Mouse (Mus musculus): ENCODE measurements around the gene Slc16a8. TPM values are rescaled to one million over a fixed set of nuclear protein-coding genes. Genes with fewer than 3 reads are reported as not detected.

Gene Slc16a8
- polyA plus RNA-seq (2015; fragmentation: Nextera tagmentation; extraction: Ambion mirVana) = 0.63 and 1.1 TPM in 2 replicates

DNA sequence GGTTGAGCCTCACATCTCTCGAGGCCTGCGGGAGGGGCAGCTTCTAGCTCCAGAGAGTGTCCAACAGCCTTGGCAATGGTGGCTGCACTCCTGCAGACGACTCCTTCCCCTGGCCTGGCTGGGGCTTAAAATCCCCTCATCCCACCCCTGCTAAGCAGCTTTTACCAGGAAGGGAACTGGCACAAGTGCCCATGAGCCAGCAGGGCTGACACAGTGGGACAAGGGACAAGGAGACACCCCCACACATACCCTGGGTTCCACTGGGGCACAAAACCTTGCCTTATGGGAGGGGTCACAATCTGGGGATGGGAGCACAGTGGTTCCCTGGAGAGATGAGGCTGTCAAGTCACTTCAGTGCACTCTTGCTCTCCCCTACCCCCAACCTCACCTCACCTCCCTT, at the start of gene Slc16a8:
Gene Slc16a8 (minus strand): TSS at position 101 of the 400 bp plus-strand sequence.

DNA sequence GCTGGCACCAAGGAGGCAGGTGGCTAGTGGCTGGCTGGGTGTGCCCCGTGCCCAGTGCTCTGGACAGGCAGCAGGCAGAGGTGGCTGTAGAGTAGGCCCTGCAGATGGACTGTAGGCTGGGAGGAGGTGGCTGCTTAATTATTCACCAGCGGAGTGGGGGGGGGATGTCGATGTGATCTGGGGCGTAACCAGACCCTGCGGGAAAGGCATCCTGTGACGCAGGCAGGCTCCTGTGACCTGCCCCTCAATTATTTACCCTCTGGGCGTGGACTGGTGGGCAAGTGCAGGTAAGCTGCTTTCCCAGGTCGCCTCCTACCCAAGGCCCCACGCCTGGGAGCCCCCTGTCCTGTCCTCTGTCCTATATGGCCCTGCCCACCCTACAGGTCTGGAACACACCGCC, 30.8 kb upstream of the Slc16a8 start, which contains the start of gene Baiap2l2:
Gene Baiap2l2 (minus strand): TSS at position 139 of the 400 bp plus-strand sequence.

DNA sequence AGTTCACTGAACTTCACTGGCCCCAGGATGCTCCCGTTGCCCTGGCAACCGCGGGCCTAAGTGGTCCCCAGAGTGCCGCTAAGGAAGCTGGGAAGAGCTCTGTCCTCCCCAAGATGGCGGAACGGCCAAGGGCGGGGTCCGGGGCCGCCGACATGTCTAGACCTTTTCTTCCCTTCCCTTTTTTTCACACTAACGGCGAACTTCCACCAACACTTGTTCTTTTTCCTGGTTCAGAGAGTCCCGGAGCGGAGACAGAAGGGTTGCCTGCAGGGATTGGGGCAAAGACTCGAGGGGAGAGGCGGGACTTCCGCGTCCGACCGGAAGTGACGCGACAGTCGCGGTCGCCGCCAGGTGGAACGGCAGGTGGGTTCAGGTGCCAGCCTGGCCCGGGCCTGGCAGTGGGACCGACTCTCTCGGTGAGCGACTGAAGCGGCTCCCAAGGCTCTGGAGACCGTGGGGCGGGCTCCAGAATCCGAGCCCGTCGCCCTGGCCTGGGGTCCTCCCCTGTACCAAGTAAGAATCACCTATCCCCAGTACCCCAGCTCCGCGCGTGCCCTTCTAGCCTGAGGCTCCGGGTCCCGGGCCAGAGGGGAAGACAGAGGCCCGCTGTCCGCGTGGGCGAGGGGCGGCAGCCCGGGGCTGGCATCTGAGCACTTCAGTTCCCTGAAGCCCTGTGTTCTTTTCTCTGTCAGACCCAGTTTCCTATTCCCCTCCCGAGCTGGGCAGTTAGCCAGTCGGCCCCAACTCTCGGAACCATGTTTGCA, 25.3 kb downstream of the Slc16a8 start, which contains the start of the genes Pick1 and Gm49486:
Gene Pick1 (plus strand): TSS at position 116 of the 764 bp plus-strand sequence.
Gene Gm49486 (plus strand): TSS at position 334 of the 764 bp plus-strand sequence.

Other genes starting within 250 kb of the Slc16a8 start
- gene H1f0, start 226.3 kb downstream of the Slc16a8 start, polyA plus RNA-seq (2015; fragmentation: Nextera tagmentation; extraction: Ambion mirVana) = 280 and 283 TPM in 2 replicates
- 0.21 TPM in 1 of 2 replicates, not detected in the other for gene Galr3, start 212.9 kb downstream of the Slc16a8 start, polyA plus RNA-seq (2015; fragmentation: Nextera tagmentation; extraction: Ambion mirVana)
- 15.2 and 17.9 TPM in 2 replicates for gene Ankrd54, start 191.9 kb downstream of the Slc16a8 start, polyA plus RNA-seq (2015; fragmentation: Nextera tagmentation; extraction: Ambion mirVana)
- 116 and 132 TPM in 2 replicates for gene Eif3l, start 179.6 kb downstream of the Slc16a8 start, polyA plus RNA-seq (2015; fragmentation: Nextera tagmentation; extraction: Ambion mirVana)
- 9.3 and 9.6 TPM in 2 replicates for gene Micall1, start 145.9 kb downstream of the Slc16a8 start, polyA plus RNA-seq (2015; fragmentation: Nextera tagmentation; extraction: Ambion mirVana)
- gene Polr2f, start 113.8 kb downstream of the Slc16a8 start, polyA plus RNA-seq (2015; fragmentation: Nextera tagmentation; extraction: Ambion mirVana) = 219 and 228 TPM in 2 replicates
- gene 1700088E04Rik, start 113.5 kb downstream of the Slc16a8 start, polyA plus RNA-seq (2015; fragmentation: Nextera tagmentation; extraction: Ambion mirVana) = 4.1 and 4.4 TPM in 2 replicates
- gene Sox10, start 89.5 kb downstream of the Slc16a8 start, polyA plus RNA-seq (2015; fragmentation: Nextera tagmentation; extraction: Ambion mirVana) = 4.1 and 4.3 TPM in 2 replicates
- gene Pick1, start 25.6 kb downstream of the Slc16a8 start, polyA plus RNA-seq (2015; fragmentation: Nextera tagmentation; extraction: Ambion mirVana) = 19.0 and 19.8 TPM in 2 replicates
- gene Gm49486, start 25.4 kb downstream of the Slc16a8 start, polyA plus RNA-seq (2015; fragmentation: Nextera tagmentation; extraction: Ambion mirVana) = 0.64 and 0.83 TPM in 2 replicates
- gene Baiap2l2, start 30.8 kb upstream of the Slc16a8 start, polyA plus RNA-seq (2015; fragmentation: Nextera tagmentation; extraction: Ambion mirVana) = 23.0 and 24.6 TPM in 2 replicates
- gene Pla2g6, start 73.6 kb upstream of the Slc16a8 start, polyA plus RNA-seq (2015; fragmentation: Nextera tagmentation; extraction: Ambion mirVana) = 10.3 and 11.1 TPM in 2 replicates
- 1.4 and 1.7 TPM in 2 replicates for gene Maff, start 91.9 kb upstream of the Slc16a8 start, polyA plus RNA-seq (2015; fragmentation: Nextera tagmentation; extraction: Ambion mirVana)
- 43.1 and 46.5 TPM in 2 replicates for gene Tmem184b, start 148.8 kb upstream of the Slc16a8 start, polyA plus RNA-seq (2015; fragmentation: Nextera tagmentation; extraction: Ambion mirVana)
- 63.4 and 64.3 TPM in 2 replicates for gene Csnk1e, start 200.8 kb upstream of the Slc16a8 start, polyA plus RNA-seq (2015; fragmentation: Nextera tagmentation; extraction: Ambion mirVana)

All from skeletal muscle tissue, postnatal 0 days (tissue).